Mouse (Mus musculus) erythroblast, embryonic 14.5 days (primary cell): ENCODE results near the gene Tmem41a.

Experiments used
- GATA1 ChIP-seq: IDR thresholded peaks from 2 replicates; pipeline ENCODE4 v1.6.1; 2012; ENCODE audit warnings: low read length, inconsistent platforms, mixed read lengths
- TAL1 ChIP-seq: IDR thresholded peaks from 3 replicates; pipeline ENCODE4 v1.6.1; 2012; ENCODE audit warnings: low read length, inconsistent platforms, mixed read lengths

- TF ChIP-seq TAL1, result no peak
- no peak for TF ChIP-seq GATA1
Observed at GRCm38 (mm10) chr16:21971446-21971845, 24.1 kb upstream of the Tmem41a start.
